Mouse (Mus musculus) heart, embryonic 12.5 days (tissue): ENCODE data around the gene Acsf3. TPM values are rescaled to one million over a fixed set of nuclear protein-coding genes. Genes with fewer than 3 reads are reported as not detected.

Experiments used
- ATAC-seq: fragments of 200-750 bp; cut with Nextera tagmentation; 2 replicates; pipeline ENCODE4 v1.8.0; 2017; ENCODE audit warnings: moderate TSS enrichment, moderate library complexity; ENCODE audit not compliant: insufficient number of reproducible peaks, low FRiP score
- H3K27ac ChIP-seq: fragments of 300-500 bp; sonication (generic); 2 replicates; pipeline ENCODE4 v1.5.1; 2016; ENCODE audit warnings: mild to moderate bottlenecking, moderate library complexity; ENCODE audit not compliant: poor library complexity, severe bottlenecking
- H3K27me3 ChIP-seq: fragments of 300-500 bp; sonication (generic); replicated peaks from 2 replicates; pipeline ENCODE4 v1.6.1; 2016; ENCODE audit warnings: mild to moderate bottlenecking, moderate library complexity
- H3K36me3 ChIP-seq: fragments of 300-500 bp; sonication (generic); 2 replicates; pipeline ENCODE4 v1.6.1; 2016; ENCODE audit warnings: mild to moderate bottlenecking, moderate library complexity
- H3K4me1 ChIP-seq: fragments of 300-500 bp; sonication (generic); replicated peaks from 2 replicates; pipeline ENCODE4 v1.6.1; 2016; ENCODE audit warnings: mild to moderate bottlenecking
- H3K4me2 ChIP-seq: fragments of 300-500 bp; sonication (generic); 2 replicates; pipeline ENCODE4 v1.6.1; 2016; ENCODE audit warnings: mild to moderate bottlenecking, moderate library complexity
- H3K4me3 ChIP-seq: fragments of 300-500 bp; sonication (generic); 2 replicates; pipeline ENCODE4 v1.5.1; 2016; ENCODE audit warnings: mild to moderate bottlenecking
- H3K9ac ChIP-seq: fragments of 300-500 bp; sonication (generic); 2 replicates; pipeline ENCODE4 v1.6.1; 2016; ENCODE audit warnings: mild to moderate bottlenecking, moderate library complexity
- H3K9me3 ChIP-seq: fragments of 300-500 bp; sonication (generic); replicated peaks from 2 replicates; pipeline ENCODE4 v1.6.1; 2016; ENCODE audit warnings: mild to moderate bottlenecking, moderate library complexity
- WGBS: fragments of 180-500 bp; shearing (Covaris S2); methylation state at CpG from one replicate; pipeline ENCODE4 v1.1.7; 2016; 5-methylcytosine and 5-hydroxymethylcytosine counted together
- polyA plus RNA-seq: library from polyadenylated mRNA; unstranded; fragments of >200 nt; fragmentation: Nextera tagmentation; extraction: Ambion mirVana; gene quantifications from 2 replicates; pipeline ENCODE4 v1.2.1, GENCODE M21; 2016

Gene Acsf3
- polyA plus RNA-seq, 1 experiment from 2014 or later: 14.4 TPM

GRCm38 (mm10) chr8:122742471-122742870 is 32.8 kb upstream of the Acsf3 start:
- peaks cover 13% of the 10 kb centered on the region; the same call in 1 of the 2 replicates for H3K4me1 ChIP-seq
- H3K27me3 ChIP-seq: peaks cover 96% of the 10 kb centered on the region
- H3K9me3 ChIP-seq: no peaks in the 10 kb centered on the region
- H3K9ac ChIP-seq: no peak overlapping the region
- 22% methylated on average over 19 of the region's 19 CpGs for WGBS
- no peak for ATAC-seq
- no peaks in the 10 kb centered on the region for H3K36me3 ChIP-seq
- no peak overlapping the region for H3K4me2 ChIP-seq
- H3K4me3 ChIP-seq: no peak overlapping the region
- no peak overlapping the region for H3K27ac ChIP-seq

GRCm38 (mm10) chr8:122745022-122745749 is 30.1 kb upstream of the Acsf3 start:
- 37% methylated on average over 17 of the region's 17 CpGs for WGBS
- Histone ChIP-seq H3K4me3 (no peak overlapping the region), H3K9me3 (no peaks in the 10 kb centered on the region), H3K9ac (no peak overlapping the region; the same call in 1 of the 2 replicates), H3K27ac (no peak overlapping the region), H3K27me3 (peaks cover 99% of the 10 kb centered on the region), H3K36me3 (no peaks in the 10 kb centered on the region), H3K4me1 (0 out of 2 replicates have a peak, but pooled peaks cover 6% of the 10 kb centered on the region), H3K4me2 (no peak overlapping the region)
- no peak for ATAC-seq

- ATAC-seq: no peak
- Histone ChIP-seq H3K4me2 (no peak overlapping the region), H3K9ac (no peak overlapping the region; the same call in 1 of the 2 replicates), H3K36me3 (no peaks in the 10 kb centered on the region), H3K27me3 (peaks cover 99% of the 10 kb centered on the region), H3K27ac (no peak overlapping the region), H3K4me1 (0 out of 2 replicates have a peak, but pooled peaks cover 6% of the 10 kb centered on the region), H3K4me3 (no peak overlapping the region), H3K9me3 (no peaks in the 10 kb centered on the region)
- WGBS: 15% methylated on average over 16 of the region's 16 CpGs
Observed at GRCm38 (mm10) chr8:122745750-122746275, 29.5 kb upstream of the Acsf3 start.

- no peak overlapping the region for H3K4me2 ChIP-seq
- 0 out of 2 replicates have a peak, but pooled peaks cover 6% of the 10 kb centered on the region for H3K4me1 ChIP-seq
- no peak for ATAC-seq
Observed at GRCm38 (mm10) chr8:122746439-122746838, 28.8 kb upstream of the Acsf3 start.

GRCm38 (mm10) chr8:122747825-122748224 is 27.5 kb upstream of the Acsf3 start:
- Histone ChIP-seq H3K9me3 (no peaks in the 10 kb centered on the region), H3K9ac (no peak overlapping the region), H3K27me3 (peaks cover 100% of the 10 kb centered on the region), H3K4me3 (no peak overlapping the region), H3K36me3 (no peaks in the 10 kb centered on the region), H3K4me2 (no peak overlapping the region), H3K4me1 (0 out of 2 replicates have a peak, but pooled peaks cover 6% of the 10 kb centered on the region), H3K27ac (no peak overlapping the region)
- no peak for ATAC-seq
- 94% methylated on average over 1 of the region's 1 CpGs for WGBS

More at GRCm38 (mm10) chr8:122746439-122746838, 28.8 kb upstream of the Acsf3 start:
- Histone ChIP-seq H3K27ac (no peak overlapping the region), H3K9me3 (no peaks in the 10 kb centered on the region), H3K36me3 (no peaks in the 10 kb centered on the region), H3K9ac (no peak overlapping the region), H3K27me3 (peaks cover 100% of the 10 kb centered on the region), H3K4me3 (no peak overlapping the region)
- WGBS: 50% methylated on average over 7 of the region's 7 CpGs

- no peak for ATAC-seq
- Histone ChIP-seq H3K27ac (no peak overlapping the region), H3K4me1 (0 out of 2 replicates have a peak, but pooled peaks cover 6% of the 10 kb centered on the region), H3K4me3 (no peak overlapping the region), H3K9me3 (no peaks in the 10 kb centered on the region), H3K36me3 (no peaks in the 10 kb centered on the region), H3K9ac (no peak overlapping the region), H3K27me3 (peaks cover 94% of the 10 kb centered on the region), H3K4me2 (no peak overlapping the region)
- 55% methylated on average over 6 of the region's 6 CpGs for WGBS
Observed at GRCm38 (mm10) chr8:122749333-122749958, 25.8 kb upstream of the Acsf3 start.

GRCm38 (mm10) chr8:122751342-122751741 is 23.9 kb upstream of the Acsf3 start:
- peaks cover 78% of the 10 kb centered on the region for H3K27me3 ChIP-seq
- H3K4me1 ChIP-seq: no peaks in the 10 kb centered on the region
- no peaks in the 10 kb centered on the region for H3K9me3 ChIP-seq
- no peak overlapping the region for H3K9ac ChIP-seq
- WGBS: 74% methylated on average over 5 of the region's 5 CpGs
- H3K27ac ChIP-seq: no peak overlapping the region
- no peak overlapping the region for H3K4me2 ChIP-seq
- ATAC-seq: no peak
- no peak overlapping the region for H3K4me3 ChIP-seq
- H3K36me3 ChIP-seq: no peaks in the 10 kb centered on the region

- ATAC-seq: no peak
- H3K36me3 ChIP-seq: no peaks in the 10 kb centered on the region
- H3K27me3 ChIP-seq: peaks cover 73% of the 10 kb centered on the region
- H3K27ac ChIP-seq: no peak overlapping the region
- no peaks in the 10 kb centered on the region for H3K4me1 ChIP-seq
- H3K4me2 ChIP-seq: no peak overlapping the region
- H3K4me3 ChIP-seq: no peak overlapping the region
- H3K9me3 ChIP-seq: no peaks in the 10 kb centered on the region
- no peak overlapping the region for H3K9ac ChIP-seq
- WGBS: 80% methylated on average over 29 of the region's 29 CpGs
Observed at GRCm38 (mm10) chr8:122752111-122752721, 23.1 kb upstream of the Acsf3 start.

- peaks cover 10% of the 10 kb centered on the region for H3K4me1 ChIP-seq
- H3K9ac ChIP-seq: no peak overlapping the region
- ATAC-seq: no peak
- no peaks in the 10 kb centered on the region for H3K9me3 ChIP-seq
- H3K27me3 ChIP-seq: peaks cover 33% of the 10 kb centered on the region
- no peak overlapping the region for H3K4me2 ChIP-seq
- no peaks in the 10 kb centered on the region for H3K36me3 ChIP-seq
- H3K27ac ChIP-seq: no peak overlapping the region
- no peak overlapping the region for H3K4me3 ChIP-seq
Observed at GRCm38 (mm10) chr8:122758597-122758996, 16.7 kb upstream of the Acsf3 start.

GRCm38 (mm10) chr8:122760116-122760515 is 15.2 kb upstream of the Acsf3 start:
- Histone ChIP-seq H3K27ac (no peak overlapping the region), H3K4me1 (peaks cover 10% of the 10 kb centered on the region)
- ATAC-seq: no peak

GRCm38 (mm10) chr8:122761109-122761508 is 14.2 kb upstream of the Acsf3 start:
- Histone ChIP-seq H3K36me3 (no peaks in the 10 kb centered on the region), H3K4me1 (peaks cover 10% of the 10 kb centered on the region), H3K9me3 (no peaks in the 10 kb centered on the region), H3K4me2 (no peak overlapping the region), H3K9ac (no peak overlapping the region), H3K4me3 (no peak overlapping the region), H3K27ac (no peak overlapping the region), H3K27me3 (peaks cover 26% of the 10 kb centered on the region)
- no peak for ATAC-seq
- 63% methylated on average over 6 of the region's 6 CpGs for WGBS

More at GRCm38 (mm10) chr8:122760116-122760515, 15.2 kb upstream of the Acsf3 start:
- Histone ChIP-seq H3K36me3 (no peaks in the 10 kb centered on the region), H3K9ac (no peak overlapping the region), H3K27me3 (peaks cover 26% of the 10 kb centered on the region), H3K4me3 (no peak overlapping the region), H3K4me2 (no peak overlapping the region), H3K9me3 (no peaks in the 10 kb centered on the region)
- 75% methylated on average over 7 of the region's 7 CpGs for WGBS
